In the genomic region with DNA sequence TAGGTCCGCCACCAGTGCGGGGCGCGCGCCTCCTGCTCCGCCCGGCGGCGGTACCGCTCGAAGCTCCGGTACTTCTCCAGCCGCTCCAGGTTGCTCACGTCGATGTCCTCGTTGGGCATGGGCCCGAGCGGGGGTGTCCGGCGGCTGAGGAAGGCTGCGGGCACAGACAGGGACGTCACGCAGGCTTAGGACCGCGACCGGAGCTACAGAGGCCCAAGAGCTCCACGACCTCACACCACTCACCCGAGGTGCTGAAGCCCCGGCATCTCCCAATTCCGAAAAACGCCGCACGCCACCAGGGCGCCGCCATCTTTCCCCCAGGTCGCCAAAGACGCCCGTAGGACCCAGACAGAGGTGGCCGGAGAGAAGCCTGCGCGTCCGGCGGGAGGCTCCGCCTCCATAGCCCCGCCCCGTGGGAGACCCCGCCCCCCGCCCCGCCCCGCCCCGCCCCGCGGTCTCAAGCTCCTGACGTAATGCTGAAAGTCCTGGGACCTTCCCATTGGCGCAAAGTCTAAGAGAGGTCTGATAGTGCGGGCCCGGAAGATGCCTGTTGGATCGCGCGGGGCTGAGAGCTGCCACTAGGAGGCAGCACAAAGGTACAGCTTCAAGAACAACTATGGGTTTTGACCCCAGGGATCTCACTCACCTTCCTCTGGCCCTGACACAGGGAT, we compare ENCODE assay signal across 7 mouse cellular contexts. TPM values are rescaled to one million over a fixed set of nuclear protein-coding genes. Genes with fewer than 3 reads are reported as not detected.
A peak's percentile ranks its signal among the peaks of the same experiment; 100 is the strongest.
DNase-seq lines count a peak whose midpoint lies in the region; ATAC-seq and TF ChIP-seq lines count a peak whose summit lies in the region.

Mrpl38 (minus strand) TSS at position 401 of the 671 bp plus-strand sequence.

- DNase-seq in adrenal gland, postnatal 25 days = peak; percentile 86
- peak; percentile 91 to 94 for DNase-seq in heart, adult 18-20 months
- peak; percentile 97 for DNase-seq in kidney, adult 2 months
- peak; percentile 82 to 93 for DNase-seq in spleen, adult 2 months (ENCODE audit: low read depth in 1 of 2, low spot score in 2 of 2)

- H3K4me3 ChIP-seq in embryonic facial prominence, embryonic 12.5 days = peak within 1 kb of the TSS; percentile 83
- H3K4me3 ChIP-seq in kidney, adult 2 months (ENCODE audit: insufficient read depth, low read depth, low read length) = peak within 1 kb of the TSS; percentile 80
- peak within 1 kb of the TSS; percentile 92 for H3K4me3 ChIP-seq in limb, embryonic 12.5 days (replicated peaks)
- peak within 1 kb of the TSS; percentile 91 for H3K4me3 ChIP-seq in midbrain, embryonic 15.5 days
- peak within 1 kb of the TSS; percentile 94 for H3K4me3 ChIP-seq in spleen, adult 2 months (ENCODE audit: extremely low read depth, insufficient read depth, insufficient read length)

- peak within 1 kb of the TSS; percentile 57 for H3K4me2 ChIP-seq in embryonic facial prominence, embryonic 12.5 days (replicated peaks)
- H3K4me2 ChIP-seq in limb, embryonic 12.5 days = peak within 1 kb of the TSS; percentile 59
- H3K4me2 ChIP-seq in midbrain, embryonic 15.5 days = peak within 1 kb of the TSS; percentile 73

- peak within 1 kb of the TSS; percentile 59; the same call in 1 of the 2 replicates for H3K27ac ChIP-seq in embryonic facial prominence, embryonic 12.5 days
- peak within 1 kb of the TSS; percentile 51 for H3K27ac ChIP-seq in kidney, adult 2 months (ENCODE audit: insufficient read depth, low read depth, low read length)
- peak within 1 kb of the TSS; percentile 78 for H3K27ac ChIP-seq in limb, embryonic 12.5 days
- H3K27ac ChIP-seq in midbrain, embryonic 15.5 days = peak within 1 kb of the TSS; percentile 76
- peak within 1 kb of the TSS; percentile 53; the same call in 1 of the 2 replicates for H3K27ac ChIP-seq in spleen, adult 2 months (ENCODE audit: insufficient read depth, low read length)

- no peak for TF ChIP-seq POLR2A in kidney, adult 2 months (IDR thresholded peaks at IDR 0.05; ENCODE audit: low read depth, low read length)
- no peak for TF ChIP-seq POLR2A in spleen, adult 2 months (IDR thresholded peaks at IDR 0.05; ENCODE audit: low read depth, low read length)

- H3K4me1 ChIP-seq in embryonic facial prominence, embryonic 12.5 days = peaks cover 5% of the 10 kb centered on the region
- peaks cover 8% of the 10 kb centered on the region; the same call in 1 of the 2 replicates for H3K4me1 ChIP-seq in kidney, adult 2 months (ENCODE audit: control insufficient read depth, insufficient read depth, low read length)
- H3K4me1 ChIP-seq in limb, embryonic 12.5 days (replicated peaks) = peaks cover 15% of the 10 kb centered on the region
- H3K4me1 ChIP-seq in midbrain, embryonic 15.5 days = peaks cover 13% of the 10 kb centered on the region
- no peaks in the 10 kb centered on the region; the same call in none of the 2 replicates for H3K4me1 ChIP-seq in spleen, adult 2 months (ENCODE audit: control insufficient read depth, insufficient read depth, insufficient read length)

- no peaks in the 10 kb centered on the region for H3K9me3 ChIP-seq in embryonic facial prominence, embryonic 12.5 days
- H3K9me3 ChIP-seq in limb, embryonic 12.5 days = no peaks in the 10 kb centered on the region
- no peaks in the 10 kb centered on the region for H3K9me3 ChIP-seq in midbrain, embryonic 15.5 days

- peak; percentile 92 for ATAC-seq in embryonic facial prominence, embryonic 12.5 days (ENCODE audit: insufficient number of reproducible peaks, insufficient read depth, low FRiP score, low TSS enrichment)
- ATAC-seq in limb, embryonic 12.5 days (ENCODE audit: insufficient number of reproducible peaks, insufficient read depth, low FRiP score, low TSS enrichment, low read depth) = peak; percentile 92
- peak; percentile 94 for ATAC-seq in midbrain, embryonic 15.5 days (replicated peaks)

- peaks cover 38% of the 10 kb centered on the region for H3K36me3 ChIP-seq in embryonic facial prominence, embryonic 12.5 days
- no peaks in the 10 kb centered on the region for H3K36me3 ChIP-seq in kidney, adult 2 months (ENCODE audit: control insufficient read depth, insufficient read depth, low read length)
- peaks cover 49% of the 10 kb centered on the region for H3K36me3 ChIP-seq in limb, embryonic 12.5 days
- peaks cover 26% of the 10 kb centered on the region for H3K36me3 ChIP-seq in midbrain, embryonic 15.5 days (replicated peaks)
- H3K36me3 ChIP-seq in spleen, adult 2 months (ENCODE audit: control insufficient read depth, insufficient read depth, low read length) = no peaks in the 10 kb centered on the region

- no peaks in the 10 kb centered on the region for H3K27me3 ChIP-seq in embryonic facial prominence, embryonic 12.5 days
- no peaks in the 10 kb centered on the region for H3K27me3 ChIP-seq in kidney, adult 2 months (replicated peaks; ENCODE audit: control insufficient read depth, insufficient read depth, low read length)
- no peaks in the 10 kb centered on the region for H3K27me3 ChIP-seq in limb, embryonic 12.5 days
- H3K27me3 ChIP-seq in midbrain, embryonic 15.5 days (replicated peaks) = no peaks in the 10 kb centered on the region
- no peaks in the 10 kb centered on the region for H3K27me3 ChIP-seq in spleen, adult 2 months (ENCODE audit: control insufficient read depth, insufficient read depth, low read length)

- WGBS in embryonic facial prominence, embryonic 12.5 days = under 1% methylated on average over 60 of the region's 60 CpGs
- WGBS in kidney, adult 2 months = under 1% methylated on average over 60 of the region's 60 CpGs
- under 1% methylated on average over 60 of the region's 60 CpGs for WGBS in limb, embryonic 12.5 days
- under 1% methylated on average over 60 of the region's 60 CpGs for WGBS in midbrain, embryonic 15.5 days
- under 1% methylated on average over 60 of the region's 60 CpGs for WGBS in spleen, adult 2 months

- H3K9ac ChIP-seq in embryonic facial prominence, embryonic 12.5 days = peak within 1 kb of the TSS; percentile 86
- peak within 1 kb of the TSS; percentile 83 for H3K9ac ChIP-seq in limb, embryonic 12.5 days (replicated peaks)
- H3K9ac ChIP-seq in midbrain, embryonic 15.5 days = peak within 1 kb of the TSS; percentile 85

- peak; percentile 88 for TF ChIP-seq CTCF in kidney, adult 2 months (conservative IDR thresholded peaks at IDR 0.05; ENCODE audit: insufficient read depth, insufficient read length, low read depth, low read length)
- peak; percentile 78; the same call in 1 of the 2 replicates for TF ChIP-seq CTCF in spleen, adult 2 months (IDR thresholded peaks at IDR 0.05; ENCODE audit: extremely low read depth, insufficient read depth, insufficient read length, insufficient replicate concordance)

RNA-seq across cellular contexts. Expression of gene Mrpl38, which starts in this region (rescaled TPM):
- total RNA-seq in adrenal gland, postnatal 25 days (2021) = 86.5 and 103 TPM in 2 replicates
- 83.7 and 89.2 TPM in 2 replicates for polyA plus RNA-seq in embryonic facial prominence, embryonic 12.5 days (2016; fragmentation: Nextera tagmentation; extraction: Ambion mirVana)
- total RNA-seq in heart, adult 18-20 months (2021) = 10 to 100 TPM; 56.8 to 66.1 TPM
- 69.9 and 70.7 TPM in 2 replicates for polyA plus RNA-seq in kidney, adult 2 months (2012; rRNA removed)
- 86.9 and 90.8 TPM in 2 replicates for polyA plus RNA-seq in limb, embryonic 12.5 days (2016; fragmentation: Nextera tagmentation; extraction: Ambion mirVana)
- polyA plus RNA-seq in midbrain, embryonic 15.5 days (2015; fragmentation: Nextera tagmentation; extraction: Ambion mirVana) = 81.7 and 85.1 TPM in 2 replicates
- 37.3 and 40.3 TPM in 2 replicates for polyA plus RNA-seq in spleen, adult 2 months (2012; rRNA removed)

Comparison
In these comparisons a context has a peak if more than half of its experiments do, and no peak if none do; other contexts are left out.
1. Peak in every context shown above with its lines: DNase-seq, ATAC-seq, H3K4me3 ChIP-seq and H3K27ac ChIP-seq.